Mouse (Mus musculus) natural killer cell, adult 2 months (primary cell): Measurements from ENCODE around the gene Mfsd1.

Experiments
- DNase-seq, 2 experiments: peaks; one replicate each; pipeline ENCODE4 v3.0.0; 2022; ENCODE audit warnings: low spot score in 2 of 2

Mfsd1 gene

DNA sequence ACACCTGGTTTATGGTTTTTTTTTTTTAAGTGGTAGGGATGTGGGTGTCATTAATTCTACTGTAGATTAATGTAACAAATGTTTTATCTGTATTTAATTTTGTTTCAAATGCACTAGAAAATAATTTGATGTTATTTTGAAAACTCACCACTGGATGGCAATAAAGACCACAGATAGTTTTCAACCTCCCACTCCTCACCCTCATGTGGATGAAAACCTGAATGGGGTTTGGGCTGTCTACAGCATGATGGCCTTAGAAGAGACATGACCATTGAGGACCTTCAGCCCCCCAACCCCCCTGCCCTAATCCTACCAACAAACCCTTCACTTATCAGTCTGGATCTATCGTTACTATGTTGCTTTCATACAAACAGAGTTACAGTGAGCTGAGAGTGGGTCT, 42.1 kb downstream of the Mfsd1 start:
- DNase-seq, result no peak

DNA sequence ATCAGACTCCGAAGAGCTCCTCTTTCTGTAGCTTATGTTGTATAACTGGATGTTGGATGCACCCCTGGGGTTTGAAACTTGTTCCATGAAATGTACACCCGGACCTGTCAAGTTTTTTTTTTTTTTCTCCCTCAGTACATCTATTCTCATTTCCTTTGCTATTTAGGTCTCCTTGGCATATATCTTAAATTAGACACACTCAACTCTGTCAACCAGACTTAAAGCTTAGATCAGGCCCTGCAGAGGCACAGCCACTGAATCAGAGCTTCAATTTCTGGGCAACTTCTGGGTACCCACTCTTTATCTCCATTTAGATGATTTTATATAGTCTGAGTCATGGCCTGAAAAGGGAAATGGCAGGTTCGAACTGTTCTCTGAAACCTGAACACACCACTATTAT, 60.6 kb downstream of the Mfsd1 start:
- no peak for DNase-seq

DNA sequence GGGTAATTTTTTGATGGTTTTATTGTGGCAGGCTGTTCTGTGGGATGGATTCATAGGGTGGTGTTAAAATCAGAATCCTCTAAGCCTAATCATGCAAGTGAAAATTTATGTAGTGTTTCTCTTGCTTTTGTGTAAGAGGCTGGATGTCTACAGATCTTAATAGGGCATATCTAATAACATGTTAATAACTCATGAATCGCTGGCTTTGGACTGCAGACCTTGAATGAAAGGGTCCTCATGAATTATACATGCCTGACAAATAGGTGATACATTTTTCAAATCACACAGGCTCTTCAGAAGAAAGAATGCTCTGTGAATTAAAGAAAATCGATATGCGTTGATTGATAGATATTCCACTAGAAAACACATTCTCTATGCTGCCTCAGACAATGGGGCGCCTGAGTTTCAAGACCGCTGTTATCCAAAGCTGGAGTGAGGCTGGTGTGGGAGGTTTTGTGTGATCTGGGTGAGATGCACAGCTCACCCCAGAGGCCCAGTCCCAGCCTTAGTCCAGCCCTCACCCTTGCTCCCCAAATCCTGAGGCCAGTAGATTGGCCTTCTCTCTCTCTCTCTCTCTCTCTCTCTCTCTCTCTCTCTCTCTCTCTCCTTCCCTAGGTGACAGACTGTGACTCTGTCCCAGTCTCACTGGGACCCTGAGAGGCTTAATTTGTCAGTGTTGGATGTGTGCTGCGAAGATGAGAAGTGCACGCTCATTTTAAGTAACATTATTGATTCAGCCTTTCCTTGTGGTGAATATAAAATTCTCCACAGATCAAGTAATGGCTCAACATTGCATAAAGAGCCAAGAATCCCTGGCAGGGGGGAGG, 63.3 kb downstream of the Mfsd1 start:
- DNase-seq, result no peak
